Mouse (Mus musculus) adrenal gland, adult 2 months (tissue): ENCODE results near the gene Iqca. TPM values are rescaled to one million over a fixed set of nuclear protein-coding genes. Genes with fewer than 3 reads are reported as not detected.
A peak's percentile ranks its signal among the peaks of the same experiment; 100 is the strongest.

ENCODE experiments used
- DNase-seq: peaks from one replicate; pipeline ENCODE4 v3.0.0; 2021
- polyA plus RNA-seq: library from polyadenylated mRNA; depleted of rRNA; stranded (reverse); fragments of >200 nt; gene quantifications from 2 replicates; pipeline ENCODE4 v1.2.3, GENCODE M21; 2012
- total RNA-seq, 2 experiments: library from RNA; stranded (reverse); gene quantifications; 2 replicates each; pipeline ENCODE4 v1.2.3; 2021

Gene Iqca
- total and polyA plus RNA-seq, 3 experiments = not detected

- no peak for DNase-seq
These were observed 20.8 kb downstream of the Iqca start for GRCm38 (mm10) chr1:90132402-90132801.

- DNase-seq = no peak
These were observed 21.2 kb downstream of the Iqca start for GRCm38 (mm10) chr1:90131982-90132381.

- DNase-seq = no peak
These were observed 28.6 kb downstream of the Iqca start for GRCm38 (mm10) chr1:90124561-90124960.

- DNase-seq = no peak
These were observed 32.5 kb downstream of the Iqca start for GRCm38 (mm10) chr1:90120706-90121105.

GRCm38 (mm10) chr1:90119214-90119613 lies 34.0 kb downstream of the Iqca start:
- DNase-seq = no peak

GRCm38 (mm10) chr1:90117207-90117606 lies 36.0 kb downstream of the Iqca start:
- no peak for DNase-seq

- no peak for DNase-seq
These were observed 38.6 kb downstream of the Iqca start for GRCm38 (mm10) chr1:90114586-90114985.

- DNase-seq = no peak
These were observed 39.5 kb downstream of the Iqca start for GRCm38 (mm10) chr1:90113655-90114244.

GRCm38 (mm10) chr1:90112669-90113068 lies 40.5 kb downstream of the Iqca start:
- DNase-seq = no peak

GRCm38 (mm10) chr1:90111198-90111839 lies 41.9 kb downstream of the Iqca start:
- no peak for DNase-seq

- no peak for DNase-seq
These were observed 49.2 kb downstream of the Iqca start for GRCm38 (mm10) chr1:90103896-90104487.

- DNase-seq = no peak
These were observed 52.6 kb downstream of the Iqca start for GRCm38 (mm10) chr1:90100360-90101232.

GRCm38 (mm10) chr1:90092816-90093493 lies 60.2 kb downstream of the Iqca start:
- DNase-seq = peak; percentile 6

GRCm38 (mm10) chr1:90088192-90088990 lies 64.8 kb downstream of the Iqca start:
- DNase-seq = no peak

- DNase-seq = no peak
These were observed 66.7 kb downstream of the Iqca start for GRCm38 (mm10) chr1:90086461-90086860.

GRCm38 (mm10) chr1:90085526-90086157 lies 67.6 kb downstream of the Iqca start:
- DNase-seq = no peak

- no peak for DNase-seq
These were observed 76.9 kb downstream of the Iqca start for GRCm38 (mm10) chr1:90076291-90076690.

- DNase-seq = no peak
These were observed 78.4 kb downstream of the Iqca start for GRCm38 (mm10) chr1:90074779-90075178.

GRCm38 (mm10) chr1:90071812-90072580 lies 81.2 kb downstream of the Iqca start:
- no peak for DNase-seq

GRCm38 (mm10) chr1:90060599-90060998 lies 92.6 kb downstream of the Iqca start:
- DNase-seq = peak; percentile 38
